Mouse (Mus musculus) thymus, adult 2 months (tissue): ENCODE results near the gene Ptpru.

Experiments used
- CTCF ChIP-seq: fragments of 200-500 bp; IDR thresholded peaks from 2 replicates; pipeline ENCODE4 v1.5.1; 2012; ENCODE audit warnings: mild to moderate bottlenecking, control low read depth, low read length, moderate library complexity, borderline replicate concordance; ENCODE audit not compliant: control insufficient read depth, poor library complexity, insufficient read depth; ENCODE audit errors: extremely low read depth
- POLR2A ChIP-seq: fragments of 200-500 bp; IDR thresholded peaks from 2 replicates; pipeline ENCODE4 v1.6.1; 2012; ENCODE audit warnings: mild to moderate bottlenecking, low read length, control low read depth, moderate library complexity; ENCODE audit not compliant: control insufficient read depth, poor library complexity, insufficient read depth; ENCODE audit errors: extremely low read depth

GRCm38 (mm10) chr4:131849986-131850638 is 12.0 kb upstream of the Ptpru start:
- no peak for TF ChIP-seq CTCF
- TF ChIP-seq POLR2A: no peak
